Mouse (Mus musculus): Measurements from ENCODE around the gene B4galt5.
"Not testable (repeated sequence)": the region's sequence is repeated elsewhere in the genome, so short reads cannot be mapped to it uniquely, and the experiment has no call there.

Gene B4galt5

GRCm38 (mm10) chr2:167348376-167349282 lies at the start of gene B4galt5:
TSS of gene B4galt5 (minus strand) at chr2:167349183.
- peak; percentile 72 for DNase-seq

- DNase-seq: not testable (repeated sequence)
These were observed 47.4 kb upstream of the B4galt5 start for GRCm38 (mm10) chr2:167396420-167396819.

GRCm38 (mm10) chr2:167394426-167394825 lies 45.4 kb upstream of the B4galt5 start:
- no peak for DNase-seq

- DNase-seq: no peak
These were observed 38.0 kb upstream of the B4galt5 start for GRCm38 (mm10) chr2:167386998-167387397.

GRCm38 (mm10) chr2:167386456-167386855 lies 37.5 kb upstream of the B4galt5 start:
- DNase-seq: no peak

- DNase-seq: no peak
These were observed 34.7 kb upstream of the B4galt5 start for GRCm38 (mm10) chr2:167383666-167384083.

GRCm38 (mm10) chr2:167382389-167382788 lies 33.4 kb upstream of the B4galt5 start:
- DNase-seq: no peak

GRCm38 (mm10) chr2:167381596-167381995 lies 32.6 kb upstream of the B4galt5 start:
- no peak for DNase-seq

- DNase-seq: peak; percentile 42
These were observed 31.8 kb upstream of the B4galt5 start for GRCm38 (mm10) chr2:167380615-167381285.

GRCm38 (mm10) chr2:167378972-167379371 lies 30.0 kb upstream of the B4galt5 start:
- DNase-seq: no peak

- DNase-seq: no peak
These were observed 28.7 kb upstream of the B4galt5 start for GRCm38 (mm10) chr2:167377697-167378096.

- peak; percentile 38 for DNase-seq
These were observed 27.2 kb upstream of the B4galt5 start for GRCm38 (mm10) chr2:167376160-167376564.

GRCm38 (mm10) chr2:167375688-167376087 lies 26.7 kb upstream of the B4galt5 start:
- no peak for DNase-seq

GRCm38 (mm10) chr2:167375135-167375534 lies 26.2 kb upstream of the B4galt5 start:
- no peak for DNase-seq

- DNase-seq: no peak
These were observed 25.3 kb upstream of the B4galt5 start for GRCm38 (mm10) chr2:167374191-167374805.

- peak; percentile 59 for DNase-seq
These were observed 24.3 kb upstream of the B4galt5 start for GRCm38 (mm10) chr2:167373266-167373665.

- DNase-seq: no peak
These were observed 22.5 kb upstream of the B4galt5 start for GRCm38 (mm10) chr2:167371506-167371905.

- DNase-seq: no peak
These were observed 19.3 kb upstream of the B4galt5 start for GRCm38 (mm10) chr2:167368328-167368727.

- no peak for DNase-seq
These were observed 18.8 kb upstream of the B4galt5 start for GRCm38 (mm10) chr2:167367777-167368281.

- DNase-seq: no peak
These were observed 18.3 kb upstream of the B4galt5 start for GRCm38 (mm10) chr2:167367325-167367724.

- no peak for DNase-seq
These were observed 16.1 kb upstream of the B4galt5 start for GRCm38 (mm10) chr2:167365063-167365462.

GRCm38 (mm10) chr2:167363272-167364045 lies 14.5 kb upstream of the B4galt5 start:
- DNase-seq: no peak
